Mouse (Mus musculus): Measurements from ENCODE around the gene Golt1b.
A peak's percentile ranks its signal among the peaks of the same experiment; 100 is the strongest.
"Not testable (repeated sequence)": the region's sequence is repeated elsewhere in the genome, so short reads cannot be mapped to it uniquely, and the experiment has no call there.

The Golt1b gene

DNA sequence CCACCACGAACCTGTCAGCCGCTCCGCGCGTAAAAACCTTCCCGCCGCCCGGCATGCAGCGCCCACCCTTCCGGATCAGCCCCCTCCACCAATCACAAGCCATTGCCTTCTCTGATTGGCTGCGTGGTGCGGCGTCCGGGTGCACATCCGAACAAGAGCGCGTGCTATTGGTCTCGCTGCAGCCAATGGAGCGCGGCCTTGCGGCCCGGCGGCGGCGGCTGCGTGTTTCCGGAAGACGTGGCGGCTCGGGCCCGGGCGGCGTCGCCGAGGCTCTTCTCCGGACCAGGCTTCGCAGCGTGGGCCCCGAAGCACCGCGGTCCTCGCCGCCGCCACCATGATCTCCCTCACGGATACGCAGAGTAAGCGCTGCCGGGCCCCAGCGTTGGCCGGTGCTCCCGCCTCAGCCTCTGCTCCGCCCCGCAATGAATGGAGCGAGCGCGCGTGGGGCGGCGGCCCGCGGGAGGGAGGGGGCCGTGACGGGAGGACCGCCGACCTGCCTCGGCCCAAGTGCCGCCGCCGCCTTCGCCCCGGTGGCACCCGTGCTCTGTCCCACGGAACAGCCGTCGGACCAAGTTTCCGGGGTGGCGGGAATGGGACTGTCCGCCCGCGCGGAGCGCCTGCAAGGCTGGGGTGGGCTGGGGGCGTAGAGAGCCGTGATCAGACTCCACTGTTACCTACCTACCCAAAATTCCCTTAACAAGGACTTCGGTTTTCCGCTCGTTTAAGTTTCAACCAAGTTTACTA lies at the start of gene Golt1b, which contains the start of gene Recql:
Golt1b (plus strand) TSS at position 211 of the 744 bp plus-strand sequence.
Recql (minus strand) TSS at position 77 of the 744 bp plus-strand sequence.
- peak; percentile 98 for DNase-seq (ENCODE audit: low read depth)

DNA sequence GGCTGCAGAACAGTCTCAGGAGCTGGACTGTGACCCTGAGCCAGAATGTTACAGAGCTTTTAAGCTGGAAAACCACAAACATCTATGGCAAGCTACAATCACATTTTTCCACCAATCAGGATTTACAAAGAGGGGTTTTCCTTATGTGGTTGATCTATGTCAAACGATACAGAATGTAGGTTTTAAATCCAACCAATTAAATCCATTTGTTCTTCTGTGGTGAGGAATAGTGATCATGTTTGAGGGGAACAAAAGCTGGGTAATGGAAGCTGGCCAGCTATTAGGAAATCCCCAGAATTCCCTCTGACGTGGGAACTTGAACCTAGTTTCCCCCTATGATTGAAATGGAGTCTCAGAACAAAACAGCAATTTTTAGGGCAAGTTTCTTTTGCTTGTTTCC lies 48.1 kb upstream of the Golt1b start:
- DNase-seq (ENCODE audit: low read depth), result no peak

DNA sequence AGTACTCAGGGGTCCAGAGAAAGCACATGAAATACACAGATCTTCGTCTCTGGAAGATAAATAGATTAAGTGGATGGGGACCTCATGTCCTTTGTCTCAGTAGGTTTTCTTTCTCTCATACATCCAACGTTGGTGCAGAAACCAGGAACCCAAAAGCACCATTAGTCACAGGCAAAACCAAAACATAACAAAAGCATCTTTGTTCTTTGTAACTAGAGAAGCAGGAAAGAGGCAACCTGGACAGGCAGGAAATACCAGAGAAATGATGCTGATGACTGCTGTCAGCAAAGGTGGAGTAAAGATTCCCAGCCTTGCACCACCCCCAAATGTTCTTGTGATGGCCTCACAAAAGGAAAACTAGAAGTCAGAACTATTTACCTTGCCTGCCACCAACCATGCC lies 47.4 kb upstream of the Golt1b start:
- DNase-seq (ENCODE audit: low read depth), result no peak

DNA sequence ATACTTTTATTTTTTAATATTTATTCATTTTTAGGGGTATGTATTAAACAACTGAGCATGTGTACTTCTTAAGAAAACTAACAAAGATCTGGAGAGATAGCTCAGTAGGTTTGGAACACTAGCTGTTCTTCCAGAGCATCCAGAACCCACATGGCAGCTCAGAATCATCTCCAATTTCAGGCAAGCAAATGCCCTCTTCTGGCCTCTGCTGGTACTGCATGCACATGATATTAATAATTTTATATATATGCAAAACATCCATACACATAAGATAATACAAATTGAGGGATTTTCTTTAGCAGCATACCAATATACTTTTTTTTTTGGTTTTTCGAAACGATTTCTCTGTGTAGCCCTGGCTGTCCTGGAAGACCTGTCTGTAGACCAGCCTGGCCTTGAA lies 43.5 kb upstream of the Golt1b start:
- peak; percentile 79 for DNase-seq (ENCODE audit: low read depth)

DNA sequence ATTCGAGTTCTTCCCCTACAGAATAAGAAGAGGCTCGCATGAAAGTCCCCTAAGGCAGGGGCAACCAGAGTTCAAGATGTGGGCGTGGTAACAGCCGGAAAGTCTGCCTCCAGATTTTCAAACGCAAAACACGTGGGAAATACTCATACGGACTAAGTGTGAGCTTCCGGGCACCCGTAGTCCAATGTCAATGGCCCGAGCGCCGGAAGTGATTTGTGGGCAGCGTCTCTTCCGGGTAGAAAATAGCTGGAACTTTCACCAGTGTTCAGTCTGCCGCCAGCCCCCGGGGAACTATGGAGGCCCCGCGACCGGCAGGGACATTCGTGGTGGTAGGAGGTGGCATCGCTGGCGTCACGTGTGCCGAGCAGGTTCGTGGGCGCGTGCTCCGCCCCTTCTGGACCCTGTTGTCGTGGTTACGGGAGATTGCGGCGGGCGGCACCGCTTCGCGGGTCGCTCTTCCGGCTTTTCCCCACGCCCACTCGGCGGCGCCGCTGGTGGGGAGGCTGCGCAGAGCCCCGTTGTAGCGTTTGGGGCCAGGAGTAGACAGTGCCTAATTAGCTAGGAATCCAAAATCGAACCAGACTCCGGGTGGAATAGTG lies 41.5 kb upstream of the Golt1b start, which contains the start of gene Pyroxd1:
Pyroxd1 (plus strand) TSS at position 215 of the 599 bp plus-strand sequence.
- peak; percentile 94 for DNase-seq (ENCODE audit: low read depth)

DNA sequence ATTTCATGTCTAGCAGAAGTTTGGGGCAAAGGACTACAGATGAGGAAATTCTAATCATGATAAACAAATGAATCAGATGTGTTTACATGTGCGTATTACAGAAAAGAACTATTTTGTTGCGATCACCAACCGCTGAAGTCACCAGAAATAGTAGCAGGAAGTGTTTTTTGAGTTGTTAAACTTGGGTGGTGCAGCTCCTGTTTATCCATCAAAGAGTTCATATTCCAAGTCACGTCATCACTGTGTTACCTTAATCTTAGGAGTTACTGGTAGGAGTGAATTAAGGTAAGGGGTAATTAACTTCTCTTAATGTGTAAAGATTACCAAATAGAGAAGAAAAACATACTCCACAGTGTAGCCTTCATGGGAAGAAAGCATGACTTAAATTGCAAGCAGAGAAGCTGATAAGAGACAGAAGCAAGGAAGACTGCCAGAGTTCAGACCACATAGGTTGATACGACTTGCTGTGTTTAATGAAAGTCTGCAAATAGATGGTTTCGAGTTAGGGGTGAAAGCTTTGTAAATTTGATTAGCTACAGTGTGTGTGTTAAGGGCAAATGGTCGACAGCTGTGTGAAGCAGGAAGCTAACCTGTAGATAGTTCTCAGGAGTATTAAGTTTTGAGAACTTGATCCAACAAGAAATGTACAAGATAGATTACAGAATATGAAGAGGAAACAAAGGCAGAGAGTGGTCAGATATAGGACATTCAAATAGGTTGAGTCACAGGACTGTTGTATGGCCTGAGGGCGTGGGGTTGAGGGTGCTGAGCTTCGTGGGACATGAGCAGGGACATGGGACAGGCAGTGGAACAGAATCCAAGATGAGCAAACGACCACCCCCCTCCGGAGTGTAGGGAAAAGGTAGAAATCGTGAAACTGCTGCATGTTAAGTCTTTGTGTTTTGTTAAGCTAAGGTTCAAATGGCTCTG lies 40.6 kb upstream of the Golt1b start:
- peak; percentile 57 for DNase-seq (ENCODE audit: low read depth)

DNA sequence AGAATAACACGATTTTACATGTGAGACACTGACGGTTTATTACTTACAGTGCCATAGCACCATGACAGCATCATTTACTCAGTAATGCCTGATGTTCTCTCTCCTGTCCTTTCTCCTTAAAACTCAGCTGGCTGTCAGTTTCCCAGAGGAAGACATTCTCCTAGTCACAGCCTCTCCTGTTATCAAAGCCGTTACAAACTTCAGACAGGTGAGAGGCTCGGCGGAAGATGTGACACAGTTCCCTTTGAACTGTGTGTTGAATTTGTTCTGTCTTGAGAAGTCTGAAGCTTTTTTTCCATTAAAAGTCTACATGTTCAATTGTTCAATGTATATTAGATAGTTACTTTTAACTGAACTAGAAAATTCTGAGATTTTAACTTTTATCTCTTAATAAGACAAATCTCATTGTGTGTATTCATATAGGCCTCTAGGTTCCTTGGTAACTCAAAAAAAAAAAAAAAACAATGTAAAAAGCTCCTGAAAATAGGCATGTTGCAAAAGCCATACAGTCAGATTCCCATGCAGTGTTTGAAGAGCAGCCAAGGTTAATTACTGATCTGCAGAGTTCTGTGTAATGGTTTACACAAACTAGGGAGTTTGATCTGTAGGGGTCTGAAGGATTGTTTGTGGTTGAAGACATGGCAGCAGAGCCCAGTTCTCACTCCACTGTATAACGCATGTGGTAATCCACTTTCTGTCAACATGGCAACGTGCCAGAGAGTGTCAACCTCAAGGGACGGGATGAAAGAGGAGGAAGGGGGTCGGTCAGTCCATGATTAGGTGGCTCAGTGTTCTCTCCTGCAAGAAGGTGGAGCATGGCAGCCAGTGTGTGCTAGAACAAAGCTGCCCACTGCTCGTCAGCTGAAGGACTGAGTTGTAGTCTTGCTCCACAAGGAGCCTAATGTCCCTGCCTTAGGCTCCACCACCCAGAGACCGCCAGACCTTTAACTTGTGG lies 39.3 kb upstream of the Golt1b start:
- no peak for DNase-seq (ENCODE audit: low read depth)

DNA sequence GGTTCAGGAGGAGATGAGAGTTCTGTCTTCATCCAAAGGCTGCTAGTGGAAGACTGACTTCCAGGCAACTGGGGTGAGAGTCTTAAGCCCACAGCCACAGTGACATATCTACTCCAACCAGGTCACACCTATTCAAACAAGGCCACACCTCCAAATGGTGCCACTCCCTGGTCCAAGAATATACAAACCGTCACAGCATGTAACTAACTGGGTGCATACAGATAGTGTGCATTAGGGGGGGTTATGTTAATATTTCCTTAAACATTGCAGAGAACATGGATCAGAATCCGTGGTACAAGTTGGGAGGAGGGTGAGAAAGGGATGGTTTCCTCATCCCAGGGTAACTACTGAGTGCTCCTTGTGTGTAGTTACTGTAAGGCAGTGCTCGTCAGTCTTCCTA lies 34.9 kb upstream of the Golt1b start:
- not testable (repeated sequence) for DNase-seq (ENCODE audit: low read depth)

DNA sequence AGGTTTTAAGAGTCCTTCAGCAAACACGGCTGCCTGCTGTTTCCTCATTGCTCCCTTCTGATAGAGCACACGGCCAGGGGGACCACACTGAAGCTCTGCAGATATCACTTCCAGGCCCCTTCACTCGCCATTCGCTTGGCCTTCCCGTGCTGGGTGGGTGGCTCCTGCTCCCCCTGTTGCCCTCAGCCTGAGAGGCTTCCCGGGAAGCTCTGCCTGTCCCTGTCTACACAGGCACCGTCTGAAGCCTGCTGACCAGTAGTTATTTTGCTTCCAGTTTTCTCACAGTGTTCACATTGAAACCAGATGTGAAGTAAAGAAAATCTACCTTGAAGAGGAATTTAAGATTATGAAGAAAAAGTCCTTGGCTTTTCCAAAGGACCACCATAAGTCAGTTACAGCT lies 29.9 kb upstream of the Golt1b start:
- no peak for DNase-seq (ENCODE audit: low read depth)

DNA sequence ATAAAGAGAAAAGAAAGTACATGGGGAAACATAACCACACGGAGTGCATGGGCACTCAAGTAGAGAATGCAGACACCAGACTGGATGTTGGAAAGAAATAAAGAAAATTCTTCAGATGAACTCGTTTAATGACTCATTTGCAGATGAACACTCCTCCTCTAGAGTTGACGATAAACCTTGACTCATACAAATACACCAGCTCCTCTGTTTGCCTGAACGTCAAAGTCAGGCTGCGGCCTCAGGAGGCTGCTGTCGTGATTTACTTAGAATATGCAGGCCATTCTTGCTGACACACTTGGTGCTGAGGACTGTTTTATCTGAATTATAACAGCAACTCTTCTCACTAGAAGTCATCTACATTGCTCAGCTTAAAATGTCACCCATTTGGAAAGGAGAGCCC lies 25.0 kb upstream of the Golt1b start:
- no peak for DNase-seq (ENCODE audit: low read depth)

DNA sequence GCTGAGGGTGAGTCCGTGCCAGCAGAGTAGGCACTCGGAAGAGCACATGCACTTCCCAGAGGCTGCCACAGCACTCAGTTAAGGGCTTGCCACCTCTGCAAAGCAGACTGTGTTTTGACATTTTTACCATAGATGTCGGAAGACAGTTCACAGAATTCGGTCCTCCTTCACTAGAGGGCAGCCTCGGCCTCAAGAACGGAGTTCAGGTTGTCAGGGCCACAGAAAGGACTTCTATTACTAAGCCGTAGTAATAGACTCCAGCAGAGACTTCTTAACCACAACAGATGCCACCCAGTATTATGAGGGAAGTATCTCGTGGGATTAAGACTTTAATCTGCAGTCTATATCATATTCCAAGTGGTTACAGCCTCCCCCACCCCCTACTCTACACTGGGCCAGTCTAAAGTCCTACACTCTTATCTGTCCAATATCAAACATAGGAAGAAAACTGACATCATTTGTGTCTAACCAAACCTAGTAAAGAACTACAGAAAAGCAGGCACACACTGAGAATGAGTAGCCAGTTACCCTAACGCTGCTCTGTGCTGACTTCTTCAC lies 23.9 kb upstream of the Golt1b start:
- no peak for DNase-seq (ENCODE audit: low read depth)

DNA sequence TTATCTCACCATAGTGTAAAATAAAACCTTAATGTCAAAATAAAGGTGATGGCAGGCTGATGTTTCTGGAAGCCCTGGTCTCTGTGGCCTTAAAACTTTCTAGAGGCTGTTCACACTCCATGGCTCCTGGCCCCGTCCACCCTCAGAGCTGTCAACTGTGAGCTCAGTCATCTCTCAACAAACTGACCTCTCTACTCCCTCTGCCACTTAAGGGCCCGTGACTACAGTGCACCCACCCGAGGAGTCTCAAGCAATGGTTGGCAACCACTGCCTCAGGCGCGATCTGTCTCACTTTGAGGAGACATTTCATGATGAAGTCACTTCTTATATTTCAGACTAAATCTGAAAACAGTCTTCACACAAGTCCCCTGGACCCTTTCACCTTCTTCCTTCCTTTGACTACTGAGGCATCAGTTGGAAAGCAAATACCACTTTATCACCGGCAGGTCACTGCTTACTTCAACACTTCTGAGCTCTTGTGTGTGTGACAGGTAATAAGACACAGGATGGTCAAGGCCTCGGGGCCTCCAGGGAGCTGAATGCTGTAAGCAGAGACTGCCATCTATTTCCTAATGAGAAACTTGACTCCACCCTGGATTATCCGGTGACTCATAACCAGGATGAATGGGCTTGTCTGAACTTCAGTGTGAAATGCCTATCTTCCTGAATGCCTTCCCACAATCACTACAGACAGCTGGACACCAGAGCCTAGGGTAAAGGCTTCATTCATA lies 21.1 kb upstream of the Golt1b start:
- DNase-seq (ENCODE audit: low read depth), result no peak

DNA sequence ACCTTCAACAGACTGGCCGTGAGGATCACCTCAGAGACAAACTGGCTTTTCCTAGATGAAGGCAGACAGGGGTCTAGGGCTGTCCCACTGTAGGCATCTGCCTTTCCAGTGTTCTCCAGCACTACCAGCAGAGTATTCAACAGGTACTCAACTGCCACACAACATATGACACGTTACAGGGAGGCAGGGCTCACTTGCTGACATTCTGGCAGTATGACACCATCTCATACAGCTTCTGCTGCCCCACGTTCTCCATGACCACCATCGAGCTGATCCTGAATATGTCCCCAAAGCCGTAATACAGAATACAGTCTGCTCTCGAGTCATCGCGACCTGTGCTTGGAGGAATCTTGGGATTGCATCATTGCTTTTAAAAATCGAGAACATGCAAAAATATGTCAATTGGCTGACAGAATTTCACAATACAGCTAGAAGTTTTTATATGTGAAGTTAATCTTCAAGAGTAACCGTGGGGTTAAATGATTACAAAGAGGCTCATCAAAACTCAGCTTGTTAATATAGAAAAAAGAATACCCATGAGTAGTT lies 20.5 kb upstream of the Golt1b start:
- DNase-seq (ENCODE audit: low read depth), result no peak

DNA sequence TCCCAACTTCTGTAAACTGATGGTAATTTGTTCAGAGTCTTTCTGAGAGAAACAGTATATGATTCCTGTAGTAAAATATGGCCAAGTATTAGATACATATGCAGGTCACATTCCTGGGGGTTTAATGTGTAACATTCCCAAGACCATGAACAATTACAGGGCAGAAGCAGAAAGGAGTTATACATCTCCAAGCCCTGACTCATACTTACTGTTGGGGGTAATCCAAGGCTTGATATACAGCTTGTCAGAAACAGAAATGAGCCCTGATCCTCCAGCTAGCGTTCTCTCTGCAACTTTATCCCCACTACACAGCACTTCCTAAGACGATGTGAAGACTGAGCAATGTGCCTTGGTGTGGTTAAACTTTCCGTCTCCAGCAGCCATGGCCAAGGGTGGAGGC lies 19.5 kb upstream of the Golt1b start:
- no peak for DNase-seq (ENCODE audit: low read depth)

DNA sequence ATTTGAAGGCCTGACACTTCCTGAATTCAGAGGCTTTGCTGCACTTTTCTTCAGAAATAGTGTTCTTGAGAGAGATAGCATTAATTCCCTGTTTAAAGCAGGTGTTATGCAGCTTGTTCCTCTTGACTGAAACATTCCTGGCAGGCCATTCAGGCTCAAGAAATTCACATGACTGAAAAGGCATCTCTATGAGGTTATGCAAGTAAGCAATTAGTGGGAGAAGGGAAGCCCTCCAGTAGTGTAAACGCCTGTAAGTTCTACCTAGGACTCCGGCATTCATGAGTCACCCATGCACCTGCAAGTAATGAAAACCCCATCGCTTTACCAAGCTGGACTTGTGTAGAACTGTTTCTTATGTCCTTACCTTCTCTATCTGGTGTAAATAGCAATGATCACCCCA lies 17.5 kb upstream of the Golt1b start:
- DNase-seq (ENCODE audit: low read depth), result no peak

DNA sequence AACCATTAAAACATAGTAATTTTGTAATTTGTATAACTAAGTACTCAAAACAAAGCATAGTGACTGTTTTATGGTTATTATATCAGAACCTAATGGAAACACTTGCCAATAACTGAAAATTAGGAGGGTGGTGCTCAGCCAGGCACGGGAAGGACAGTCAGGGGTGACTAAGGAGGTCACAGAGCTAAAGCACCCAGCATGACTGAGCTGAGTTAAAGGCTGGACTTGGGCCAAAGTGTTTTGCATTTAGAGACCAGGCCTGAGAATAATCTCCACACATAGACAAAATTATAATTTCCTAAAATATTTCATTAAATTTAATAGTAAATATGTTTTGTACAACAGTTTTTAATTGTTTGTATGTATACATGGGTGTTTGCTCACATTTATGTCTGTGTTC lies 9.9 kb upstream of the Golt1b start:
- no peak for DNase-seq (ENCODE audit: low read depth)

DNA sequence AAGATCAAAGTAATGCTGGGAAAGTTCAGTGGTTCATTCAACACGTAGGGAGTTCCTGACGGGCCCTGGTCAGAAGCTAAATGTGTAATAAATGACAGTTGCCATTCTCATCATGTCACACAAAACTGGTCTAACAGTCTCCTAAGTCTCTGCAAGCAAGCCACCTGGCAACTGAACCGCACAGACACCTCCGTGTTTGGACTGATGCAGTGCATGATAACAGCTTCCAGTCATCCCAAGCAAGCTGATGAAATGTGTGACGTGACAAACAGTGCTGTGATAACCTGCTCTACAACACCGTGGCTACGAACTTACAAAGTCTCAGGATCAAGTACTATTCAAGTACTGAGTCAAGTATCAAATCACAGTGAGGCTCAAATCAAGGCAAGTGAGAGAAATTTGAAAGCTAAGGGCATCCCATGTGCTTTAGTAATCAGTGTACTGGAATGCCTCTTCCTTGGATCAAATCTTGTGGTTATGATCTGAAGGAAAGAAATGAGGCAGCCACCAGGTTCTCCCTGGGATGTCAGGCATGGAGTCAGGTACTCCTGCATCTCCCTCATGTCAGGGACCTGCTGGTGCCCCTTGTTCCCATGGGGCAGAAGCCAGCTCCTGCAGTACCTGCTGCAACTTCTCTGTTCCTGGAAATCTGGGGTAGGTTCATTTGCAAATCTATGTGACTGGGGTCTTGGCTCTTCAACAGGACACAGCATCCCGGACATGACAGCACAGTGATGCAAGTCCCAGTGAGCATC lies 8.3 kb upstream of the Golt1b start:
- no peak for DNase-seq (ENCODE audit: low read depth)

DNA sequence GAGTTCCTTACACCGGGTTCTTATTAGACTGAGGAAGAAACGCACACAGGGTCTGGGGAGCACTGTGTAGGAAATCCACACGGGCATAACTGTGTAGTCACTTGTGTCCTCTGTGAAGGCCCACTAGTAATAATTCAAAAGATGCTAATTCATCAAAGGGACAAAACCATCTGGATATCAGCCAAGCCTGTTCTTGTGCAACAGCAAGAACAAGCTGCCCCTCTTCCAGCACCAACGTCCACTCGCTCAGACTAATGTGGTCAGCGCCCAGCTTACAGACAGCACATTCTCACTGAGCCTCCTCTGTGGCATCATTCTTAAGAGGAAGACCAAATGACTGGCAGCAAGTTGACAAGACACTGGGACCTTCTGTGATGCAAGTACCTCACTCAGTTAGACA lies 7.1 kb upstream of the Golt1b start:
- no peak for DNase-seq (ENCODE audit: low read depth)

DNA sequence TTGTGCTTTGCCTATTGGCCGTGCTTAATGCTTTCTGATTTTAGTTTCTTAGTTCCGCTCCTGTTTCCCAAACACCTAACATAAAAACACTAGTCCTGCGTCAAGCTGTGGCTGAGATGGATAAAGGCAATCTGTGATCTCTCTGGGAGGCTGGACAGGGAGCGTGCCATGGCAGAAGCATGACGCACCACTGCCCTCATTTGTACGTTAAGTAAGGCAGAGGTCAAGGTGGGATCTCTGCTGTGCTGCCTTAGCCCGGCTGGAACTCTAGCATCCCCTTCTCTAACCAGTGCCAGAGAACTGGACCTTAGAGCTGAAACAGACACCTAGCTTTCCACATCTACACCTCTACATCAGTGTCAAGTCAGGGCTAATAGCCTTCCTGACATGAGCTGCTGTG lies 5.4 kb upstream of the Golt1b start:
- no peak for DNase-seq (ENCODE audit: low read depth)

All from induced T-regulatory cell, adult 2 months (primary cell).